Mouse (Mus musculus): Measurements from ENCODE around the gene Ccl27a. TPM values are rescaled to one million over a fixed set of nuclear protein-coding genes. Genes with fewer than 3 reads are reported as not detected.

The Ccl27a gene
- total and polyA plus RNA-seq, 2 experiments from 2014 or later: 204 to 289 TPM

DNA sequence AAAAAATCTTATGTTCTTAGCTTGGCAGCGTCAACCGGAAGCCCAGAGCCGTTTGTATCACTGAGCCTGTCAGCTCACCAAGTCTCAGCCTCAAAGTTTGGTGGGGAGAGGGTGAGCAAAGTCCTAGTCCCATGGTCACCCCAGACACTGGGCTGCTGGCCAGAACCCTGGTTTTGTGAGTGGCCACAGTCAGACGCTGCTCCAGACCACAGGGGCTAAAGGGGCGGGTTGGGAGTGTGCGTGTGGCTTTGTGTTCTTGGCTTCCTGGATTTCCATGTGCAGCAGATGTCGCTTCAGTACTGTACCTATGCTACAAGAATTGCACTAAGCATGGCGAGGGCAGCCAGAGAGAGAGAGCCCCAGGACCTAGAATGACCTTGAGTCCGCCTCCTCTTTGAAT lies 14.8 kb downstream of the Ccl27a start:
- H3K36me3 ChIP-seq (ENCODE audit: insufficient read depth): no peaks in the 10 kb centered on the region
- 77% methylated on average over 9 of the region's 9 CpGs for WGBS
- DNase-seq: no peak

GRCm38 (mm10) chr4:41758701-41759100 lies 15.3 kb downstream of the Ccl27a start:
- no peaks in the 10 kb centered on the region for H3K36me3 ChIP-seq (ENCODE audit: insufficient read depth)
- no peak overlapping the region for H3K4me3 ChIP-seq (ENCODE audit: low read depth, low read length)
- no peaks in the 10 kb centered on the region for H3K27me3 ChIP-seq (ENCODE audit: insufficient read depth, low read length)
- ATAC-seq (no peak), DNase-seq (no peak)
- no peak overlapping the region for H3K27ac ChIP-seq (ENCODE audit: low read depth, low read length)
- H3K4me1 ChIP-seq (ENCODE audit: insufficient read depth): 0 out of 2 replicates have a peak, but pooled peaks cover 12% of the 10 kb centered on the region
- no peak overlapping the region for H3K9ac ChIP-seq
- no peak overlapping the region for H3K4me2 ChIP-seq (ENCODE audit: low read depth)
- TF ChIP-seq CTCF (IDR thresholded peaks at IDR 0.05; ENCODE audit: low read depth): no peak
- 91% methylated on average over 4 of the region's 4 CpGs for WGBS
- H3K9me3 ChIP-seq (ENCODE audit: low read length): no peaks in the 10 kb centered on the region

More for the DNA sequence above, 14.8 kb downstream of the Ccl27a start:
- H3K4me2 ChIP-seq (ENCODE audit: low read depth): no peak overlapping the region
- no peak for TF ChIP-seq CTCF (IDR thresholded peaks at IDR 0.05; ENCODE audit: low read depth)
- H3K4me3 ChIP-seq (ENCODE audit: low read depth, low read length): no peak overlapping the region
- no peaks in the 10 kb centered on the region for H3K9me3 ChIP-seq (ENCODE audit: low read length)
- H3K4me1 ChIP-seq (ENCODE audit: insufficient read depth): 0 out of 2 replicates have a peak, but pooled peaks cover 12% of the 10 kb centered on the region
- no peak for ATAC-seq
- H3K27ac ChIP-seq (ENCODE audit: low read depth, low read length): no peak overlapping the region
- no peak overlapping the region for H3K9ac ChIP-seq
- H3K27me3 ChIP-seq (ENCODE audit: insufficient read depth, low read length): no peaks in the 10 kb centered on the region

DNA sequence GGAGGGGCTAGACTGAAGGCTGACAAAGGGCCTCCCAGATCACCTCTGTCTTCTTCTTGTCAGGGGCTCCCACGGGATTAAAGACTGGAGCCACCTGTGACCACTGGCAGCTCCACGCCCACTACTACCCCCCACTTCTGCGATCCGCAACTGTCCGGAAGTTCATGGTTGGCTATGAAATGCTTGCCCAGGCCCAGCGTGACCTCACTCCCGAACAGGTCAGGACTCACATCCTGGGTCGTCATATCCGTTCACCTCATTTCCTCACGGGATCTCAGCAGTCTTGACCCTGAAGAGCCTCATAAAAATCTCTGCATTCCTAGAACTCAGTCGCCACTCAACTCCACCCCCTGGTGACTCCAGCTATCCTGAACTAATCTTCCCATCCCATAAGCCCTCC lies 16.0 kb downstream of the Ccl27a start:
- no peak overlapping the region for H3K27ac ChIP-seq (ENCODE audit: low read depth, low read length)
- H3K4me2 ChIP-seq (ENCODE audit: low read depth): no peak overlapping the region
- no peaks in the 10 kb centered on the region for H3K36me3 ChIP-seq (ENCODE audit: insufficient read depth)
- ATAC-seq (no peak), DNase-seq (no peak)
- no peak overlapping the region for H3K9ac ChIP-seq
- H3K4me3 ChIP-seq (ENCODE audit: low read depth, low read length): no peak overlapping the region
- H3K9me3 ChIP-seq (ENCODE audit: low read length): no peaks in the 10 kb centered on the region
- 85% methylated on average over 11 of the region's 11 CpGs for WGBS
- no peak for TF ChIP-seq CTCF (IDR thresholded peaks at IDR 0.05; ENCODE audit: low read depth)
- H3K27me3 ChIP-seq (ENCODE audit: insufficient read depth, low read length): no peaks in the 10 kb centered on the region
- H3K4me1 ChIP-seq (ENCODE audit: insufficient read depth): 0 out of 2 replicates have a peak, but pooled peaks cover 12% of the 10 kb centered on the region

- Histone ChIP-seq H3K27ac (ENCODE audit: low read depth, low read length) (no peak overlapping the region), H3K9me3 (ENCODE audit: low read length) (no peaks in the 10 kb centered on the region), H3K4me2 (ENCODE audit: low read depth) (no peak overlapping the region), H3K9ac (no peak overlapping the region), H3K4me1 (ENCODE audit: insufficient read depth) (0 out of 2 replicates have a peak, but pooled peaks cover 8% of the 10 kb centered on the region), H3K4me3 (ENCODE audit: low read depth, low read length) (no peak overlapping the region), H3K36me3 (ENCODE audit: insufficient read depth) (no peaks in the 10 kb centered on the region), H3K27me3 (ENCODE audit: insufficient read depth, low read length) (no peaks in the 10 kb centered on the region)
- TF ChIP-seq CTCF (IDR thresholded peaks at IDR 0.05; ENCODE audit: low read depth): no peak
- DNase-seq (no peak), ATAC-seq (no peak)
- 92% methylated on average over 13 of the region's 13 CpGs for WGBS
Measured at GRCm38 (mm10) chr4:41757321-41757720, 16.7 kb downstream of the Ccl27a start.

DNA sequence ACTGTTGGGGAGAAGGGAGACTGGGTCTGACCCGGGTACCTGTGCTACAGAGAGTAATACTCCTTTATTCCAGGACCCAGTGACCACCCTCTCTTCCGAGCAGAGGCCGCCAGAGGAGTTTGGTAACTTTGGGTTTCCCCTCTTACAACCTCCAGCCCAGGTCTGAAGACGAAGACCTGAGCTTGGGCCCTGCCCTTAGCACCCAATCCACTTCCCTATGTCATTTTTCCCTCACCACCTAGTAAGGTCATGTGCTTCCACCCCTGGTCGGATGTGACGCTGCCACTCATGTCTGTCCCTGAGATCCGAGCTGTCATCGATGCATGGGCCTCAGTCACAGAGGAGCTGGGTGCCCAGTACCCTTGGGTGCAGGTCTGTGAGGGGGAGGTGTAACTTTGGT lies 17.6 kb downstream of the Ccl27a start:
- Histone ChIP-seq H3K27me3 (ENCODE audit: insufficient read depth, low read length) (no peaks in the 10 kb centered on the region), H3K4me3 (ENCODE audit: low read depth, low read length) (peak overlapping the region; percentile 74), H3K27ac (ENCODE audit: low read depth, low read length) (no peak overlapping the region), H3K4me1 (ENCODE audit: insufficient read depth) (0 out of 2 replicates have a peak, but pooled peaks cover 4% of the 10 kb centered on the region), H3K4me2 (ENCODE audit: low read depth) (peak overlapping the region; percentile 93), H3K9ac (0 out of 2 replicates have a peak overlapping the region, but pooled peaks have one; percentile 80), H3K9me3 (ENCODE audit: low read length) (no peaks in the 10 kb centered on the region), H3K36me3 (ENCODE audit: insufficient read depth) (no peaks in the 10 kb centered on the region)
- DNase-seq: no peak
- WGBS: 76% methylated on average over 8 of the region's 8 CpGs
- no peak for TF ChIP-seq CTCF (IDR thresholded peaks at IDR 0.05; ENCODE audit: low read depth)
- ATAC-seq: no peak

DNA sequence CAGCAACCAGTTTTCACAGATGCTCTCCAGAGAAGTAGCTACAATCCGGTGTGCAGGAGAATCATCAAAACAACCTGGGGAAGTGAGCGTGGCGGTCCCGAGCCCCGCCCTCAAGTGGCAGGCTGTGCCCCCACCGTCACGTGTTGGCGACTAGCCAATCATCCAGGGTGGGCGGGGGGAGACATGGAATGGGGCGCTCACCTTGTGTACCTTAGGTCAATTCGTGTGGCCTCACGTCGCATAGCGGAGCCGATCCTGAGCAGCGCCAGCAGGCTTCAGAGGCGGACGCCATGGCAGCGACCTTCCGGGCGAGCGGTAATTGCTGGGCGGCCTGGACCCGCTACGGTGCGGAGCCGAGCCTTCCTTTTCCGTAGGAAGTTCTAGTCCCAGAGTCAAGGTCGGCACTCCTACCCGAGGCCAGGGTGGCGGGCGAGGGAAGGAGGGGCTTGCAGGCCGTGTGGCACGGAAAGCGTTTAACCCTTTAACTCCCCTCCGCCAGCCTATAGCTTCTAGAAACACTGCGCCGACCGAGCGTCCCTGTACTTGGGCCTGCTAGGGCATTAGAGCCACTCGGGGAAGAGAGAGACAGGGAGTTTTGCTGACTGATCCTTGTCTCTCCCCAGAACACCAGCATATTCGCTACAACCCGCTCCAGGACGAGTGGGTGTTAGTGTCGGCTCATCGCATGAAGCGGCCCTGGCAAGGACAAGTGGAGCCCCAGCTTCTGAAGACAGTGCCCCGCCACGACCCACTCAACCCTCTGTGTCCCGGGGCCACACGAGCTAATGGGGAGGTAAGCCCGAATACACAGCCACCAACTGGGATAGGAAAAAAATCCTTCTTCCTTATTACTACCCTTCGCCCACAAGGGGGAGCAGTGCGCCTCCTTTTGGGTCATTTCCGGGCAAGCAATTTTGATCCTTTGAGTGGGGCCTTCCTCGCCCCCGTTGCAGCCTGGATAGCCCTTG lies 18.4 kb downstream of the Ccl27a start, which contains the start of gene Sigmar1:
Gene Sigmar1, minus strand, starts transcription at position 820 of the 968 bp plus-strand sequence.
- H3K9ac ChIP-seq: peak within 1 kb of the TSS; percentile 80
- no peaks in the 10 kb centered on the region for H3K36me3 ChIP-seq (ENCODE audit: insufficient read depth)
- peak within 1 kb of the TSS; percentile 74 for H3K4me3 ChIP-seq (ENCODE audit: low read depth, low read length)
- 0 out of 2 replicates have a peak, but pooled peaks cover 4% of the 10 kb centered on the region for H3K4me1 ChIP-seq (ENCODE audit: insufficient read depth)
- peak; percentile 91 for TF ChIP-seq CTCF (IDR thresholded peaks at IDR 0.05; ENCODE audit: low read depth)
- ATAC-seq: peak; percentile 76
- no peaks in the 10 kb centered on the region for H3K27me3 ChIP-seq (ENCODE audit: insufficient read depth, low read length)
- WGBS: under 1% methylated on average over 57 of the region's 57 CpGs
- DNase-seq: peak; percentile 86
- H3K4me2 ChIP-seq (ENCODE audit: low read depth): peak within 1 kb of the TSS; percentile 93
- no peaks in the 10 kb centered on the region for H3K9me3 ChIP-seq (ENCODE audit: low read length)
- H3K27ac ChIP-seq (ENCODE audit: low read depth, low read length): peak within 1 kb of the TSS; percentile 82
